Mouse (Mus musculus): ENCODE results near the gene Abca3. TPM values are rescaled to one million over a fixed set of nuclear protein-coding genes. Genes with fewer than 3 reads are reported as not detected.
"Not testable (repeated sequence)": the region's sequence is repeated elsewhere in the genome, so short reads cannot be mapped to it uniquely, and the experiment has no call there.

Abca3 gene
- polyA plus RNA-seq, 1 experiment from 2014 or later, result 24.7 TPM

GRCm38 (mm10) chr17:24425326-24425725, 73.6 kb downstream of the Abca3 start:
- not testable (repeated sequence) for H3K27ac ChIP-seq (replicated peaks)

DNA sequence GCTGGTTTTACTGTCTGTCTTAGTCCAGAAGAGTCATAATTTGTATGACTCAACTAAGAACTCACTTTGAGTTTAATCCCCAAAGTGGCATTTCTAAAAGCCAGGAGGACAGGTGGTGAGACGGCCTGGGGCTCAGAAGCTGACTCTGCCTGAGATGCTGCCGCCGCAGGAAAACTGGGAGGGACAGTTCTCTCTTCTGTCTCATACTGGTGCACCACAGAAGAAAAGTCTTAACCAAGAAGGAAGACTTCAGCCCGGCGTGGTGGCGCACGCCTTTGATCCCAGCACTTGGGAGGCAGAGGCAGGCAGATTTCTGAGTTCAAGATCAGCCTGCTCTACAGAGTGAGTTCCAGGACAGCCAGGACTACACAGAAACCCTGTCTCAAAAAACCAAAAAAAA, 74.2 kb downstream of the Abca3 start:
- no peaks in the 10 kb centered on the region for H3K27me3 ChIP-seq
- peak overlapping the region; percentile 56 for H3K4me2 ChIP-seq
- H3K4me1 ChIP-seq (replicated peaks), result peaks cover 29% of the 10 kb centered on the region
- H3K36me3 ChIP-seq, result peaks cover 44% of the 10 kb centered on the region
- 86% methylated on average over 7 of the region's 7 CpGs for WGBS
- H3K4me3 ChIP-seq, result peak overlapping the region; percentile 65
- H3K9ac ChIP-seq, result 0 out of 2 replicates have a peak overlapping the region, but pooled peaks have one; percentile 81
- H3K27ac ChIP-seq (replicated peaks), result peak overlapping the region; percentile 97
- H3K9me3 ChIP-seq, result no peaks in the 10 kb centered on the region
- ATAC-seq (ENCODE audit: low read depth), result no peak

More at GRCm38 (mm10) chr17:24425326-24425725, 73.6 kb downstream of the Abca3 start:
- not testable (repeated sequence) for H3K9ac ChIP-seq; H3K4me2 ChIP-seq; H3K4me3 ChIP-seq; H3K27me3 ChIP-seq; H3K9me3 ChIP-seq; ATAC-seq (ENCODE audit: low read depth)
- Histone ChIP-seq H3K36me3 (peaks cover 50% of the 10 kb centered on the region), H3K4me1 (replicated peaks) (peaks cover 29% of the 10 kb centered on the region)
- 95% methylated on average over 6 of the region's 8 CpGs for WGBS

GRCm38 (mm10) chr17:24426471-24427169, 74.9 kb downstream of the Abca3 start, which contains the start of gene Eci1:
TSS of gene Eci1 (plus strand) at chr17:24426641.
- no peaks in the 10 kb centered on the region for H3K27me3 ChIP-seq
- H3K4me3 ChIP-seq, result peak within 1 kb of the TSS; percentile 65
- H3K4me1 ChIP-seq (replicated peaks), result peaks cover 29% of the 10 kb centered on the region
- ATAC-seq (ENCODE audit: low read depth), result peak; percentile 97
- no peaks in the 10 kb centered on the region for H3K9me3 ChIP-seq
- peak within 1 kb of the TSS; percentile 97 for H3K27ac ChIP-seq (replicated peaks)
- peak within 1 kb of the TSS; percentile 81 for H3K9ac ChIP-seq
- H3K36me3 ChIP-seq, result peaks cover 37% of the 10 kb centered on the region
- peak within 1 kb of the TSS; percentile 56 for H3K4me2 ChIP-seq
- WGBS, result 0% methylated on average over 48 of the region's 48 CpGs

GRCm38 (mm10) chr17:24427170-24427557, 75.4 kb downstream of the Abca3 start:
- H3K27me3 ChIP-seq, result no peaks in the 10 kb centered on the region
- H3K4me2 ChIP-seq, result peak overlapping the region; percentile 56
- no peak for ATAC-seq (ENCODE audit: low read depth)
- H3K9ac ChIP-seq, result peak overlapping the region; percentile 81
- peak overlapping the region; percentile 97 for H3K27ac ChIP-seq (replicated peaks)
- peak overlapping the region; percentile 65 for H3K4me3 ChIP-seq
- peaks cover 29% of the 10 kb centered on the region for H3K4me1 ChIP-seq (replicated peaks)
- 4% methylated on average over 8 of the region's 8 CpGs for WGBS
- peaks cover 31% of the 10 kb centered on the region for H3K36me3 ChIP-seq
- no peaks in the 10 kb centered on the region for H3K9me3 ChIP-seq

DNA sequence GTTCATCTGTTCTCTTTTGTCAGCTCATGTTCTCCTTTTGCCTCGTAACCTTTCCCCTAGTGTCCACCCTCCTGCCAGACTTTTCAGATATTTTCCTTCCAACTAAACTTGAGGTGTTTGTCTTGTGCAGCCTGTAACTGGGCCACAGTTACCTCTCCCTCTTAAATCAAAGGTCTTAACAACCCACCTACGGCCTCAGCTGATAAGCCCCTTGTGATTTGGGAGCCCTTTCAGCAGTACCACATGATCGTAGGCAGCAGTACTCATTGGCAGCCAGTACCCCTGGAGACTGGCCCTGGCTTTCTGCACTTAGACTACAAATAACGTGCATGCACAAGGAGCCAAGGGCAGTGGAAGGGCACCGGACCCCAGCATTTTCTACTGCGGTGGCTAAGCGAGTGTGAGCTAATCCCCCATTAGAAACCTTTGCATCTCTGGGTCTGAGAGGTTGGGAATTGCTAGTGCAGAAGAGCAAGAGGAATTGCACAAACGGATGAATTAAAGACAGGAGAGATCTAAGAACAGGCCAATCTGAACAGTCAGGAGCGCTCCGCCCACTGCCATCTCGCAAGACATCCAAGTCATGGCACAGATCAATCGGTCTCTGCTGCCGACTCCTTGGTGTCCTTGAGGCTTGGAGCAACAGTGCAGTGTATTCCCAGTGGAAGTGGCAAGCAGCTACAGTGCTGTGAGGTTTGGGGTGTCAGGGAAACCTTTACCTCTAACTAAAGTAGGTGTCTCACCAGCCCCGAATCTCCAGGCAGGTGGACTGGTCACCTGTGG, 77.6 kb downstream of the Abca3 start:
- WGBS, result 78% methylated on average over 14 of the region's 14 CpGs
- Histone ChIP-seq H3K4me2 (no peak overlapping the region), H3K27ac (replicated peaks) (no peak overlapping the region), H3K9ac (no peak overlapping the region), H3K9me3 (no peaks in the 10 kb centered on the region), H3K4me3 (no peak overlapping the region), H3K4me1 (replicated peaks) (peaks cover 29% of the 10 kb centered on the region), H3K36me3 (peaks cover 22% of the 10 kb centered on the region), H3K27me3 (no peaks in the 10 kb centered on the region)
- no peak for ATAC-seq (ENCODE audit: low read depth)

DNA sequence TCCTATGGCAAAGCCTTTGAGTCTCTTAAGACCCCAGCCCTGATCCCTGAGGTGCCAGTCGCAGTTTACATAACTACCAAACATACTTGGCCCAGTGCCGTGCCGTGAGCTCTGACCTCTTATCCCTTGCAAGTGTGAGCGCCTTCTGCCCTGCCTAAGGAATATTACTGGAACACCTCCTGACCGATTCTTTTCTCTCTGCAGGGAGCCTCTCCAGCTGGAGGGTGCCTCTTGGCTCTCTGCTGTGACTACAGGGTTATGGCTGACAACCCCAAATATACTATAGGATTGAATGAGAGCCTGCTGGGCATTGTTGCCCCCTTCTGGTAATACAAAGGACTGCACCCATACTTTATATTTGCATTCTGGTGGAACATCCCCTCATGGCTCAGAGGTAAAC, 85.3 kb downstream of the Abca3 start:
- Histone ChIP-seq H3K27ac (replicated peaks) (no peak overlapping the region), H3K27me3 (no peaks in the 10 kb centered on the region), H3K4me1 (replicated peaks) (no peaks in the 10 kb centered on the region), H3K4me2 (no peak overlapping the region), H3K36me3 (peaks cover 74% of the 10 kb centered on the region), H3K9ac (no peak overlapping the region), H3K4me3 (no peak overlapping the region), H3K9me3 (no peaks in the 10 kb centered on the region)
- 69% methylated on average over 5 of the region's 5 CpGs for WGBS
- no peak; the same call in 1 of the 2 replicates for ATAC-seq (ENCODE audit: low read depth)

GRCm38 (mm10) chr17:24440377-24440776, 88.6 kb downstream of the Abca3 start:
- Histone ChIP-seq H3K36me3 (peaks cover 94% of the 10 kb centered on the region), H3K9me3 (no peaks in the 10 kb centered on the region), H3K27ac (replicated peaks) (no peak overlapping the region), H3K27me3 (no peaks in the 10 kb centered on the region), H3K4me3 (no peak overlapping the region), H3K9ac (no peak overlapping the region), H3K4me1 (replicated peaks) (no peaks in the 10 kb centered on the region), H3K4me2 (no peak overlapping the region)
- ATAC-seq (ENCODE audit: low read depth), result no peak
- WGBS, result 92% methylated on average over 8 of the region's 8 CpGs

DNA sequence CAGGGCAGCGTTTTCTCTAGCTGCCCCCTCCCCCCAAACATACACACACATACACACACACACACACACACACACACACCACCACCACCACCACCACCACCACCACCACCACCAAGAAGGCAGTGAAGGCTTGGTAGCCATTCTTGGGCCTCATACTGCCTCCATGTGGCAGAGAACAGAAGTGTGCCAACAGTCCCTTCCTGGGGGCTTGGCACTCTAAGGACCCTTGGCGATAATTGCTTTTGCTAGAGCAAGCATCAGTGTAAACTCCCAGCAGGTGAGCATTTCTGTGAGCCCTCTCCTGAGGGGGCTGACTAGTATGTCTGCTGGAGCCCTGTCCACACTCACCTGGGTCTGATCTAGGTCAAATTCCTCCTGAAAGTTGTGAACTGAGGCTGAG, 89.4 kb downstream of the Abca3 start:
- no peaks in the 10 kb centered on the region for H3K27me3 ChIP-seq
- H3K4me1 ChIP-seq (replicated peaks), result no peaks in the 10 kb centered on the region
- H3K9me3 ChIP-seq, result no peaks in the 10 kb centered on the region
- WGBS, result 59% methylated on average over 2 of the region's 2 CpGs
- H3K4me3 ChIP-seq, result no peak overlapping the region
- H3K4me2 ChIP-seq, result no peak overlapping the region
- ATAC-seq (ENCODE audit: low read depth), result no peak
- no peak overlapping the region for H3K27ac ChIP-seq (replicated peaks)
- peaks cover 94% of the 10 kb centered on the region for H3K36me3 ChIP-seq
- no peak overlapping the region for H3K9ac ChIP-seq

DNA sequence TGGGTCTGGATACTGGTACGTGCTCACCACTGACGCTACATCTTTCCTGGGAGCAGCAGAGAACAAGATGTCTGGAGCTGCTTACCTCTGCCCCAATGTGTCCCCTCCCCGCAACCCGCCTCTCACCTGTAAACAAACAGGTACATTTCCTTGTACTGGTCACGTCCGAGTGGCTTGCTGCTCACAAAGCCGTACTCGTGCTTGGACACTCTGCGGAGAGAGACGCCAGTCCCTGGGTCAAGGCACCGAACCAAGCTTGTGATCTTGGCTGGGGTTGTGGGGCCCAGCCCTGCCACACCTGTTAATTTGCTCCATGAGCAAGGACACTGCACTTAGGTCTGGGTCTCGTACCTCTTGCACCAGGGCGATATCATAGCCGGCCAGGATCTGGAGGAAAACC, 90.4 kb downstream of the Abca3 start:
- Histone ChIP-seq H3K9ac (no peak overlapping the region), H3K27me3 (no peaks in the 10 kb centered on the region), H3K27ac (replicated peaks) (no peak overlapping the region), H3K4me1 (replicated peaks) (no peaks in the 10 kb centered on the region), H3K36me3 (peaks cover 98% of the 10 kb centered on the region), H3K9me3 (no peaks in the 10 kb centered on the region), H3K4me2 (no peak overlapping the region), H3K4me3 (no peak overlapping the region)
- no peak for ATAC-seq (ENCODE audit: low read depth)
- WGBS, result 91% methylated on average over 14 of the region's 14 CpGs

- WGBS, result 82% methylated on average over 7 of the region's 7 CpGs
- Histone ChIP-seq H3K4me1 (replicated peaks) (no peaks in the 10 kb centered on the region), H3K36me3 (peaks cover 99% of the 10 kb centered on the region), H3K9me3 (no peaks in the 10 kb centered on the region), H3K4me3 (no peak within 1 kb of the TSS), H3K4me2 (no peak within 1 kb of the TSS), H3K9ac (no peak within 1 kb of the TSS), H3K27ac (replicated peaks) (no peak within 1 kb of the TSS), H3K27me3 (no peaks in the 10 kb centered on the region)
- no peak for ATAC-seq (ENCODE audit: low read depth)
These were observed 90.9 kb downstream of the Abca3 start, which contains the start of gene Dnase1l2 for GRCm38 (mm10) chr17:24442632-24443155. TSS of gene Dnase1l2 (minus strand) at chr17:24443105.

GRCm38 (mm10) chr17:24443409-24443808, 91.7 kb downstream of the Abca3 start:
- ATAC-seq (ENCODE audit: low read depth), result no peak

DNA sequence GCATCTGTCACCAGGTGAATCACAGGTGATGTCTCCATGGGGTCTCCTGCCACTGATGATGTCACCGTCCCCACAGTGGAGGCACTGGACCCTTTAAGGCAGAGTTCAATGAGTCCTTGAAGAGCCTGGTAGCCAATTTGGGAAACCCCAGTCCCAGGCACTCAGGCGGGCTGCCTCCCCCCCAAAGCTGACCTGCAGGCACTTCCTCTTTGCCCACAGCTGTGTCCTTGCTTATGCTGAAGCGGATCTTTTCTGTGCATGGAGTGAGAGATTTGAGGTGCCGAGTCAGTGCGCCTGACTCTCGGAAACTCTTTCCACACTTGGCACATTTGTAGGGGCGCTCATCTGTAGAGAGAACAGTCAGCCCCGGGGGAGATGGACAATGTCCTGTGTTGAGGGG, 94.8 kb downstream of the Abca3 start:
- Histone ChIP-seq H3K27me3 (no peaks in the 10 kb centered on the region), H3K4me2 (no peak overlapping the region), H3K27ac (replicated peaks) (no peak overlapping the region), H3K4me1 (replicated peaks) (0 out of 2 replicates have a peak, but pooled peaks cover 6% of the 10 kb centered on the region), H3K4me3 (no peak overlapping the region), H3K9me3 (no peaks in the 10 kb centered on the region), H3K9ac (no peak overlapping the region), H3K36me3 (peaks cover 97% of the 10 kb centered on the region)
- WGBS, result 92% methylated on average over 8 of the region's 8 CpGs
- no peak for ATAC-seq (ENCODE audit: low read depth)

More at GRCm38 (mm10) chr17:24443409-24443808, 91.7 kb downstream of the Abca3 start:
- Histone ChIP-seq H3K4me1 (replicated peaks) (no peaks in the 10 kb centered on the region), H3K4me3 (no peak overlapping the region), H3K36me3 (peaks cover 99% of the 10 kb centered on the region), H3K4me2 (no peak overlapping the region), H3K27me3 (no peaks in the 10 kb centered on the region), H3K27ac (replicated peaks) (no peak overlapping the region), H3K9me3 (no peaks in the 10 kb centered on the region), H3K9ac (no peak overlapping the region)
- 92% methylated on average over 4 of the region's 4 CpGs for WGBS

Measured in neural tube, embryonic 13.5 days (tissue).